Mouse (Mus musculus) forebrain, embryonic 16.5 days (tissue): Measurements from ENCODE around the gene Pdhb. TPM values are rescaled to one million over a fixed set of nuclear protein-coding genes. Genes with fewer than 3 reads are reported as not detected.

Experiments
- ATAC-seq: fragments of 200-750 bp; cut with Nextera tagmentation; 2 replicates; pipeline ENCODE4 v1.8.0; 2017; ENCODE audit warnings: mild to moderate bottlenecking, moderate library complexity
- H3K27ac ChIP-seq: fragments of 300-500 bp; sonication (generic); 2 replicates; pipeline ENCODE4 v1.5.1; 2014; ENCODE audit warnings: low read length, control low read depth
- H3K27me3 ChIP-seq: fragments of 300-500 bp; sonication (generic); replicated peaks from 2 replicates; pipeline ENCODE4 v1.6.1; 2014; ENCODE audit warnings: low read length; ENCODE audit not compliant: control insufficient read depth, insufficient read depth
- H3K36me3 ChIP-seq: fragments of 300-500 bp; sonication (generic); 2 replicates; pipeline ENCODE4 v1.6.1; 2014; ENCODE audit not compliant: control insufficient read depth, insufficient read depth
- H3K4me1 ChIP-seq: fragments of 300-500 bp; sonication (generic); replicated peaks from 2 replicates; pipeline ENCODE4 v1.6.1; 2014; ENCODE audit warnings: low read length; ENCODE audit not compliant: control insufficient read depth, insufficient read depth
- H3K4me2 ChIP-seq: fragments of 300-500 bp; sonication (generic); 2 replicates; pipeline ENCODE4 v1.6.1; 2014; ENCODE audit warnings: mild to moderate bottlenecking, low read length, control low read depth
- H3K4me3 ChIP-seq: fragments of 300-500 bp; sonication (generic); replicated peaks from 2 replicates; pipeline ENCODE4 v1.5.1; 2014; ENCODE audit warnings: mild to moderate bottlenecking, low read length, control low read depth
- H3K9ac ChIP-seq: fragments of 300-500 bp; sonication (generic); replicated peaks from 2 replicates; pipeline ENCODE4 v1.6.1; 2014; ENCODE audit warnings: low read depth, low read length, control low read depth
- H3K9me3 ChIP-seq: fragments of 300-500 bp; sonication (generic); 2 replicates; pipeline ENCODE4 v1.6.1; 2016; ENCODE audit warnings: low read length; ENCODE audit not compliant: control insufficient read depth
- WGBS: fragments of 180-500 bp; shearing (Covaris S2); extraction: QIAGEN DNeasy Blood & Tissue Kit; methylation state at CpG from one replicate; pipeline ENCODE4 v1.1.7; 2014; 5-methylcytosine and 5-hydroxymethylcytosine counted together
- polyA plus RNA-seq: library from polyadenylated mRNA; unstranded; fragments of >200 nt; fragmentation: Nextera tagmentation; extraction: Ambion mirVana; gene quantifications from 2 replicates; pipeline ENCODE4 v1.2.1, GENCODE M21; 2015

Pdhb gene
- polyA plus RNA-seq: 249 and 250 TPM in 2 replicates

GRCm38 (mm10) chr14:8172507-8173410, at the start of gene Pdhb:
TSS of gene Pdhb (minus strand) at chr14:8173025.
- Histone ChIP-seq H3K4me3 (peak within 1 kb of the TSS; percentile 93), H3K4me2 (peak within 1 kb of the TSS; percentile 75), H3K4me1 (peaks cover 10% of the 10 kb centered on the region), H3K36me3 (peaks cover 12% of the 10 kb centered on the region; the same call in 1 of the 2 replicates), H3K9ac (peak within 1 kb of the TSS; percentile 91), H3K9me3 (no peaks in the 10 kb centered on the region), H3K27me3 (no peaks in the 10 kb centered on the region), H3K27ac (peak within 1 kb of the TSS; percentile 64)
- WGBS: under 1% methylated on average over 64 of the region's 64 CpGs
- ATAC-seq: peak; percentile 100

- Histone ChIP-seq H3K27me3 (no peaks in the 10 kb centered on the region), H3K4me2 (no peak overlapping the region), H3K9me3 (no peaks in the 10 kb centered on the region), H3K4me1 (peaks cover 16% of the 10 kb centered on the region), H3K36me3 (no peaks in the 10 kb centered on the region), H3K9ac (no peak overlapping the region), H3K27ac (no peak overlapping the region), H3K4me3 (no peak overlapping the region)
- ATAC-seq: no peak
- 97% methylated on average over 16 of the region's 16 CpGs for WGBS
Observed at GRCm38 (mm10) chr14:8222561-8222960, 49.7 kb upstream of the Pdhb start.

GRCm38 (mm10) chr14:8220912-8221311, 48.1 kb upstream of the Pdhb start:
- no peak overlapping the region for H3K4me3 ChIP-seq
- H3K27me3 ChIP-seq: no peaks in the 10 kb centered on the region
- no peak overlapping the region for H3K27ac ChIP-seq
- no peak for ATAC-seq
- H3K9me3 ChIP-seq: no peaks in the 10 kb centered on the region
- H3K36me3 ChIP-seq: no peaks in the 10 kb centered on the region
- H3K4me2 ChIP-seq: no peak overlapping the region
- no peak overlapping the region for H3K9ac ChIP-seq
- WGBS: 93% methylated on average over 2 of the region's 2 CpGs
- H3K4me1 ChIP-seq: peaks cover 20% of the 10 kb centered on the region

GRCm38 (mm10) chr14:8220306-8220705, 47.5 kb upstream of the Pdhb start:
- ATAC-seq: no peak
- Histone ChIP-seq H3K36me3 (no peaks in the 10 kb centered on the region), H3K4me2 (no peak overlapping the region), H3K4me3 (no peak overlapping the region), H3K9me3 (no peaks in the 10 kb centered on the region), H3K27ac (no peak overlapping the region), H3K27me3 (no peaks in the 10 kb centered on the region), H3K9ac (no peak overlapping the region), H3K4me1 (peaks cover 25% of the 10 kb centered on the region)
- 63% methylated on average over 7 of the region's 7 CpGs for WGBS

GRCm38 (mm10) chr14:8219876-8220275, 47.1 kb upstream of the Pdhb start:
- Histone ChIP-seq H3K27ac (no peak overlapping the region), H3K9me3 (no peaks in the 10 kb centered on the region), H3K4me1 (peaks cover 30% of the 10 kb centered on the region), H3K27me3 (no peaks in the 10 kb centered on the region), H3K9ac (no peak overlapping the region), H3K4me2 (no peak overlapping the region), H3K36me3 (no peaks in the 10 kb centered on the region), H3K4me3 (no peak overlapping the region)
- ATAC-seq: no peak
- 55% methylated on average over 11 of the region's 11 CpGs for WGBS

GRCm38 (mm10) chr14:8218730-8219380, 46.0 kb upstream of the Pdhb start:
- 11% methylated on average over 10 of the region's 10 CpGs for WGBS
- ATAC-seq: no peak

GRCm38 (mm10) chr14:8218238-8218637, 45.4 kb upstream of the Pdhb start:
- Histone ChIP-seq H3K27me3 (no peaks in the 10 kb centered on the region), H3K9me3 (no peaks in the 10 kb centered on the region), H3K36me3 (no peaks in the 10 kb centered on the region), H3K4me3 (no peak overlapping the region), H3K9ac (no peak overlapping the region), H3K27ac (peak overlapping the region; percentile 50), H3K4me2 (peak overlapping the region; percentile 19), H3K4me1 (peaks cover 30% of the 10 kb centered on the region)
- ATAC-seq: no peak
- WGBS: 22% methylated on average over 7 of the region's 7 CpGs

More at GRCm38 (mm10) chr14:8218730-8219380, 46.0 kb upstream of the Pdhb start:
- H3K27ac ChIP-seq: peak overlapping the region; percentile 50
- H3K4me3 ChIP-seq: no peak overlapping the region
- peaks cover 30% of the 10 kb centered on the region for H3K4me1 ChIP-seq
- H3K9ac ChIP-seq: no peak overlapping the region; the same call in 1 of the 2 replicates
- no peaks in the 10 kb centered on the region for H3K9me3 ChIP-seq
- no peaks in the 10 kb centered on the region for H3K27me3 ChIP-seq
- H3K36me3 ChIP-seq: no peaks in the 10 kb centered on the region
- no peak overlapping the region for H3K4me2 ChIP-seq

- ATAC-seq: no peak
- Histone ChIP-seq H3K36me3 (no peaks in the 10 kb centered on the region), H3K9ac (no peak overlapping the region), H3K27me3 (no peaks in the 10 kb centered on the region), H3K27ac (no peak overlapping the region), H3K4me2 (peak overlapping the region; percentile 88), H3K4me3 (peak overlapping the region; percentile 77), H3K9me3 (no peaks in the 10 kb centered on the region), H3K4me1 (peaks cover 30% of the 10 kb centered on the region)
- 53% methylated on average over 5 of the region's 5 CpGs for WGBS
Observed at GRCm38 (mm10) chr14:8216100-8216499, 43.3 kb upstream of the Pdhb start.

GRCm38 (mm10) chr14:8215208-8215778, 42.5 kb upstream of the Pdhb start:
- H3K27me3 ChIP-seq: no peaks in the 10 kb centered on the region
- peak overlapping the region; percentile 77 for H3K4me3 ChIP-seq
- peaks cover 30% of the 10 kb centered on the region for H3K4me1 ChIP-seq
- no peak overlapping the region for H3K27ac ChIP-seq
- peak overlapping the region; percentile 88 for H3K4me2 ChIP-seq
- no peaks in the 10 kb centered on the region for H3K9me3 ChIP-seq
- 15% methylated on average over 21 of the region's 21 CpGs for WGBS
- no peaks in the 10 kb centered on the region for H3K36me3 ChIP-seq
- ATAC-seq: no peak
- peak overlapping the region; percentile 22; the same call in 1 of the 2 replicates for H3K9ac ChIP-seq
